Mouse (Mus musculus) MEL (cell line): Measurements from ENCODE around the gene Uhrf1bp1l. TPM values are rescaled to one million over a fixed set of nuclear protein-coding genes. Genes with fewer than 3 reads are reported as not detected.
A peak's percentile ranks its signal among the peaks of the same experiment; 100 is the strongest.

Experiments used
- DNase-seq: peaks from one replicate; pipeline ENCODE4 v3.0.0; 2011; ENCODE audit warnings: low read depth, low spot score
- H3K27ac ChIP-seq: 2 replicates; pipeline ENCODE4 v1.5.1; 2012; ENCODE audit warnings: low read depth, mild to moderate bottlenecking, control low read depth, low read length, moderate library complexity; ENCODE audit not compliant: control insufficient read depth
- H3K27me3 ChIP-seq, 2 experiments: fragments of 150-350 bp in 1 of 2; sonication (generic) in 1 of 2; 2 replicates each; pipeline ENCODE4 v1.6.1; 2012; ENCODE audit warnings: low read length in 2 of 2, mild to moderate bottlenecking in 2 of 2, improper control_type of control experiment in 1 of 2, moderate library complexity in 1 of 2; ENCODE audit not compliant: insufficient read depth in 2 of 2, control insufficient read depth in 1 of 2
- H3K36me3 ChIP-seq, 2 experiments: 2 replicates each; pipeline ENCODE4 v1.6.1; 2012 to 2014; ENCODE audit warnings: low read length in 2 of 2, improper control_type of control experiment in 1 of 2, inconsistent platforms in 1 of 2, mild to moderate bottlenecking in 1 of 2; ENCODE audit not compliant: insufficient read depth in 2 of 2, control insufficient read depth in 1 of 2
- H3K4me1 ChIP-seq, 2 experiments: fragments of 150-350 bp in 1 of 2; sonication (generic) in 1 of 2; 2 replicates each; pipeline ENCODE4 v1.6.1; 2012; ENCODE audit warnings: low read length in 2 of 2, improper control_type of control experiment in 1 of 2, mild to moderate bottlenecking in 1 of 2; ENCODE audit not compliant: insufficient read depth in 2 of 2, control insufficient read depth in 1 of 2
- H3K4me3 ChIP-seq, 2 experiments: fragments of 150-350 bp in 1 of 2; sonication (generic) in 1 of 2; 2 replicates each; pipeline ENCODE4 v1.5.1; 2012; ENCODE audit warnings: low read depth in 2 of 2, low read length in 2 of 2, mild to moderate bottlenecking in 2 of 2, moderate library complexity in 2 of 2, control low read depth in 1 of 2, improper control_type of control experiment in 1 of 2; ENCODE audit not compliant: control insufficient read depth in 1 of 2, insufficient read depth in 1 of 2
- H3K79me2 ChIP-seq: 2 replicates; pipeline ENCODE4 v1.6.1; 2012; ENCODE audit warnings: mild to moderate bottlenecking, low read length, moderate library complexity; ENCODE audit not compliant: control insufficient read depth, poor library complexity, insufficient read depth
- H3K9ac ChIP-seq: 2 replicates; pipeline ENCODE4 v1.6.1; 2012; ENCODE audit warnings: low read depth, mild to moderate bottlenecking, control low read depth, low read length, moderate library complexity; ENCODE audit not compliant: control insufficient read depth, poor library complexity, severe bottlenecking
- H3K9me3 ChIP-seq: fragments of 150-350 bp; sonication (generic); replicated peaks from 2 replicates; pipeline ENCODE4 v1.6.1; 2012; ENCODE audit warnings: mild to moderate bottlenecking, low read length, improper control_type of control experiment, moderate library complexity; ENCODE audit not compliant: insufficient read depth
- BHLHE40 ChIP-seq: IDR thresholded peaks from 2 replicates; pipeline ENCODE4 v1.6.1; 2012; ENCODE audit warnings: low read depth, mild to moderate bottlenecking, inconsistent platforms, low read length, improper control_type of control experiment, borderline replicate concordance
- CHD1 ChIP-seq: IDR thresholded peaks from 2 replicates; pipeline ENCODE4 v1.6.1; 2012; ENCODE audit warnings: low read depth, mild to moderate bottlenecking, inconsistent platforms, low read length, improper control_type of control experiment
- CTCF ChIP-seq, 3 experiments: IDR thresholded peaks in 2 of 3; conservative IDR thresholded peaks in 1 of 3; 2 replicates each; pipeline ENCODE4 v1.5.1; 2011 to 2012; ENCODE audit warnings: low read length in 3 of 3, low read depth in 2 of 3, mild to moderate bottlenecking in 2 of 3, improper control_type of control experiment in 1 of 3, inconsistent platforms in 1 of 3, mixed read lengths in 1 of 3, moderate library complexity in 1 of 3; ENCODE audit not compliant: control insufficient read depth in 1 of 3, insufficient read depth in 1 of 3, poor library complexity in 1 of 3, severe bottlenecking in 1 of 3
- E2F4 ChIP-seq: IDR thresholded peaks from 2 replicates; pipeline ENCODE4 v1.6.1; 2011; ENCODE audit warnings: low read depth, low read length, improper control_type of control experiment, borderline replicate concordance
- EP300 ChIP-seq, 2 experiments: IDR thresholded peaks; 2 replicates each; pipeline ENCODE4 v1.6.1; 2011; ENCODE audit warnings: improper control_type of control experiment in 2 of 2, low read length in 2 of 2, low read depth in 1 of 2, mild to moderate bottlenecking in 1 of 2
- ETS1 ChIP-seq: IDR thresholded peaks from 2 replicates; pipeline ENCODE4 v1.6.1; 2012; ENCODE audit warnings: low read depth, mild to moderate bottlenecking, inconsistent platforms, low read length, improper control_type of control experiment, moderate library complexity
- GABPA ChIP-seq: IDR thresholded peaks from 2 replicates; pipeline ENCODE4 v1.6.1; 2012; ENCODE audit warnings: low read depth, mild to moderate bottlenecking, inconsistent platforms, low read length, improper control_type of control experiment, moderate library complexity
- HCFC1 ChIP-seq: IDR thresholded peaks from 2 replicates; pipeline ENCODE4 v1.6.1; 2012; ENCODE audit warnings: low read depth, mild to moderate bottlenecking, inconsistent platforms, low read length, improper control_type of control experiment, moderate library complexity
- JUND ChIP-seq: IDR thresholded peaks from 2 replicates; pipeline ENCODE4 v1.6.1; 2011; ENCODE audit warnings: low read depth, mild to moderate bottlenecking, improper control_type of control experiment, low read length
- KAT2A ChIP-seq: conservative IDR thresholded peaks from 2 replicates; pipeline ENCODE4 v1.6.1; 2012; ENCODE audit warnings: low read depth, low read length, improper control_type of control experiment, inconsistent platforms
- MAFK ChIP-seq: IDR thresholded peaks from 2 replicates; pipeline ENCODE4 v1.6.1; 2011; ENCODE audit warnings: low read depth, mild to moderate bottlenecking, low read length, improper control_type of control experiment, borderline replicate concordance
- MAX ChIP-seq: IDR thresholded peaks from 2 replicates; pipeline ENCODE4 v1.6.1; 2011; ENCODE audit warnings: low read length, improper control_type of control experiment
- MAZ ChIP-seq: IDR thresholded peaks from 2 replicates; pipeline ENCODE4 v1.6.1; 2012; ENCODE audit warnings: low read depth, mild to moderate bottlenecking, inconsistent platforms, low read length, improper control_type of control experiment
- MEF2A ChIP-seq: IDR thresholded peaks from 2 replicates; pipeline ENCODE4 v1.6.1; 2014; ENCODE audit warnings: low read depth, mild to moderate bottlenecking, inconsistent platforms, low read length, improper control_type of control experiment; ENCODE audit not compliant: poor library complexity, insufficient replicate concordance, severe bottlenecking; ENCODE audit errors: extremely low read depth
- MXI1 ChIP-seq: IDR thresholded peaks from 2 replicates; pipeline ENCODE4 v1.6.1; 2011; ENCODE audit warnings: mild to moderate bottlenecking, low read depth, low read length, improper control_type of control experiment
- MYB ChIP-seq: IDR thresholded peaks from 2 replicates; pipeline ENCODE4 v1.6.1; 2011; ENCODE audit warnings: mild to moderate bottlenecking, low read depth, low read length, improper control_type of control experiment
- NELFE ChIP-seq: IDR thresholded peaks from 2 replicates; pipeline ENCODE4 v1.6.1; 2011; ENCODE audit warnings: low read depth, low read length, improper control_type of control experiment
- POLR2AphosphoS5 ChIP-seq: IDR thresholded peaks from 2 replicates; pipeline ENCODE4 v1.6.1; 2012; ENCODE audit warnings: low read depth, borderline replicate concordance, mild to moderate bottlenecking, inconsistent platforms, low read length, moderate library complexity, mixed read lengths
- RAD21 ChIP-seq: IDR thresholded peaks from 2 replicates; pipeline ENCODE4 v1.6.1; 2011; ENCODE audit warnings: mild to moderate bottlenecking, low read depth, low read length, improper control_type of control experiment
- SIN3A ChIP-seq: IDR thresholded peaks from 2 replicates; pipeline ENCODE4 v1.6.1; 2012; ENCODE audit warnings: low read length, improper control_type of control experiment, inconsistent platforms
- TAL1 ChIP-seq: IDR thresholded peaks from 2 replicates; pipeline ENCODE4 v1.6.1; 2012; ENCODE audit warnings: mild to moderate bottlenecking, inconsistent platforms, low read length, moderate library complexity, mixed read lengths
- TBP ChIP-seq: IDR thresholded peaks from 2 replicates; pipeline ENCODE4 v1.8.0; 2011; ENCODE audit warnings: low read depth, low read length, improper control_type of control experiment
- UBTF ChIP-seq: IDR thresholded peaks from 2 replicates; pipeline ENCODE4 v1.6.1; 2012; ENCODE audit warnings: low read depth, mild to moderate bottlenecking, inconsistent platforms, low read length, improper control_type of control experiment, moderate library complexity, borderline replicate concordance; ENCODE audit not compliant: insufficient read depth
- USF1 ChIP-seq: IDR thresholded peaks from 2 replicates; pipeline ENCODE4 v1.6.1; 2014; ENCODE audit warnings: low read depth, mild to moderate bottlenecking, inconsistent platforms, low read length, improper control_type of control experiment, moderate library complexity
- USF2 ChIP-seq, 2 experiments: IDR thresholded peaks; 2 replicates each; pipeline ENCODE4 v1.6.1; 2011 to 2012; ENCODE audit warnings: improper control_type of control experiment in 2 of 2, low read length in 2 of 2, borderline replicate concordance in 1 of 2, inconsistent platforms in 1 of 2, low read depth in 1 of 2, mild to moderate bottlenecking in 1 of 2; ENCODE audit not compliant: insufficient read depth in 1 of 2
- ZMIZ1 ChIP-seq: IDR thresholded peaks from 2 replicates; pipeline ENCODE4 v1.6.1; 2012; ENCODE audit warnings: low read depth, mild to moderate bottlenecking, inconsistent platforms, low read length, improper control_type of control experiment, moderate library complexity
- ZNF384 ChIP-seq: IDR thresholded peaks from 2 replicates; pipeline ENCODE4 v1.6.1; 2012; ENCODE audit warnings: low read depth, mild to moderate bottlenecking, inconsistent platforms, low read length, improper control_type of control experiment
- polyA plus RNA-seq, 2 experiments: library from polyadenylated mRNA; stranded (reverse) in 1 of 2; unstranded in 1 of 2; fragments of >175 nt in 1 of 2; fragments of >200 nt in 1 of 2; gene quantifications; 2 replicates each; pipeline versions ENCODE4 v1.2.1 to v1.2.4; 2012; ENCODE audit warnings: low replicate concordance in 2 of 2, low read depth in 1 of 2; ENCODE audit not compliant: insufficient read length in 2 of 2, insufficient read depth in 1 of 2, missing spikeins in 1 of 2
- total RNA-seq: library from RNA; depleted of rRNA; stranded (reverse); fragments of 300-350 nt; gene quantifications from 2 replicates; pipeline ENCODE4 v1.2.3, GENCODE M21; 2012

Uhrf1bp1l gene
- total and polyA plus RNA-seq, 3 experiments: 23.7 to 44.8 (median 26.0) TPM

GRCm38 (mm10) chr10:89760772-89761171 lies 16.0 kb downstream of the Uhrf1bp1l start:
- DNase-seq: no peak
- Histone ChIP-seq H3K79me2 (peaks cover 3% of the 10 kb centered on the region; the same call in 1 of the 2 replicates), H3K4me1 (peaks cover 4 to 11% of the 10 kb centered on the region in 2 experiments)

DNA sequence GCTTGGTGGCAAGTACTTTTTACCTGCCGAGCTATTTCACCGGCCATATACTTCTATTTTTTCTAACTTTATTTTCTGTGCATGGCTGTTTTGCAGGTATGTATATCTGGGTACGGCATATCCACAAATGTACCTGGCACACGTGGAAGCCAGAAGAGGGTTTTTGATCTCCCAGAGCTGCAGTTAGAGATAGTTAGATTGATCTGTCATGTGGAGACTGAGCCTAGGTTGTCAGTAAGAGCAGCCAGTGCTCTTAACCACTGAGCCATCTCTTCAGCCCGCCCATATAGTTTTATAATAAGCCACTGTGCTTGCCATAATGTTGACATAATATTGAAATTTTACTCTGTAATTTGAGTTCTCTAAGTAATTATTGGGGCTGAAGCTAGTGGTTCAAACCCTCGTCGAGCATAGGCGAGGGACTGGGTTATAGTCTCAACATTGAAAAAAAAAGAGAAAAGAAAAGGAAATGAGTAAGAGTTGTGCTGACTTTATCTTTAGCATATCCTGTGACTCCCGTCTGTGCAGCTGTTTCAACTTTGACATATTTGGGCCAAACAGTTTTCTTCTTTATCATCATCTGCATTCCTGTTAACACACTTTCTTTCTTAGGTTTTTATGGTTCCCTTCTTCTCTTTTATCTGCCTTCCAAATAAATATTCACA lies 19.8 kb downstream of the Uhrf1bp1l start:
- H3K27me3 ChIP-seq: no peaks in the 10 kb centered on the region
- no peaks in the 10 kb centered on the region for H3K9me3 ChIP-seq
- peak overlapping the region; percentile 19 to 37 for H3K4me3 ChIP-seq
- peaks cover 11 to 16% of the 10 kb centered on the region in 2 experiments for H3K4me1 ChIP-seq
- peak overlapping the region; percentile 75 for H3K27ac ChIP-seq
- peak overlapping the region; percentile 55 for H3K9ac ChIP-seq
- peaks cover 8% of the 10 kb centered on the region; the same call in 1 of the 2 replicates for H3K79me2 ChIP-seq
- peaks cover 0 to 9% of the 10 kb centered on the region in 2 experiments; a peak in 2 of 4 replicates for H3K36me3 ChIP-seq
- DNase-seq: peak; percentile 72
- TF ChIP-seq CHD1 (no peak), BHLHE40 (peak; percentile 23; the same call in 1 of the 2 replicates), TAL1 (no peak), USF1 (no peak), MXI1 (peak; percentile 75), UBTF (no peak), RAD21 (no peak), ZNF384 (peak; percentile 93), POLR2AphosphoS5 (no peak), SIN3A (peak; percentile 97), EP300 (IDR thresholded peaks at IDR 0.05; ENCODE audit: low read depth in 1 of 2, low read length in 2 of 2) (peak; percentile 78 to 79), ZMIZ1 (no peak), MEF2A (no peak), KAT2A (no peak), MAX (no peak; the same call in 1 of the 2 replicates), NELFE (no peak), MAFK (no peak), MAZ (no peak), JUND (no peak), GABPA (no peak), USF2 (IDR thresholded peaks at IDR 0.05; ENCODE audit: borderline replicate concordance in 1 of 2, insufficient read depth in 1 of 2, low read depth in 1 of 2, low read length in 2 of 2) (no peak), TBP (0 out of 2 replicates have a peak, but pooled peaks have one; percentile 19)

More at GRCm38 (mm10) chr10:89760772-89761171, 16.0 kb downstream of the Uhrf1bp1l start:
- no peak overlapping the region for H3K9ac ChIP-seq
- H3K36me3 ChIP-seq: peaks cover 0 to 4% of the 10 kb centered on the region in 2 experiments; a peak in 1 of 4 replicates
- H3K9me3 ChIP-seq: no peaks in the 10 kb centered on the region
- no peaks in the 10 kb centered on the region for H3K27me3 ChIP-seq
- H3K4me3 ChIP-seq: no peak overlapping the region
- no peak overlapping the region for H3K27ac ChIP-seq
- no peak for TF ChIP-seq EP300 (IDR thresholded peaks at IDR 0.05; ENCODE audit: low read depth in 1 of 2, low read length in 2 of 2)
- no peak for TF ChIP-seq HCFC1
- no peak for TF ChIP-seq ZNF384
- no peak for TF ChIP-seq GABPA
- TF ChIP-seq MAFK: no peak
- no peak for TF ChIP-seq TAL1
- TF ChIP-seq CHD1: no peak
- TF ChIP-seq E2F4: no peak
- no peak for TF ChIP-seq MXI1
- TF ChIP-seq ETS1: no peak
- TF ChIP-seq KAT2A: no peak
- TF ChIP-seq USF1: no peak
- no peak for TF ChIP-seq TBP
- TF ChIP-seq ZMIZ1: no peak
- TF ChIP-seq MYB: no peak
- no peak for TF ChIP-seq NELFE
- TF ChIP-seq RAD21: no peak
- no peak for TF ChIP-seq BHLHE40
- TF ChIP-seq CTCF (IDR thresholded peaks at IDR 0.05 in 2 of 3, conservative IDR thresholded peaks at IDR 0.05 in 1 of 3; ENCODE audit: control insufficient read depth in 1 of 3, insufficient read depth in 1 of 3, low read depth in 2 of 3, low read length in 3 of 3, poor library complexity in 1 of 3, severe bottlenecking in 1 of 3): no peak
- no peak for TF ChIP-seq USF2 (IDR thresholded peaks at IDR 0.05; ENCODE audit: borderline replicate concordance in 1 of 2, insufficient read depth in 1 of 2, low read depth in 1 of 2, low read length in 2 of 2)
